ENCODE assay signal across 8 mouse cellular contexts in the genomic region with DNA sequence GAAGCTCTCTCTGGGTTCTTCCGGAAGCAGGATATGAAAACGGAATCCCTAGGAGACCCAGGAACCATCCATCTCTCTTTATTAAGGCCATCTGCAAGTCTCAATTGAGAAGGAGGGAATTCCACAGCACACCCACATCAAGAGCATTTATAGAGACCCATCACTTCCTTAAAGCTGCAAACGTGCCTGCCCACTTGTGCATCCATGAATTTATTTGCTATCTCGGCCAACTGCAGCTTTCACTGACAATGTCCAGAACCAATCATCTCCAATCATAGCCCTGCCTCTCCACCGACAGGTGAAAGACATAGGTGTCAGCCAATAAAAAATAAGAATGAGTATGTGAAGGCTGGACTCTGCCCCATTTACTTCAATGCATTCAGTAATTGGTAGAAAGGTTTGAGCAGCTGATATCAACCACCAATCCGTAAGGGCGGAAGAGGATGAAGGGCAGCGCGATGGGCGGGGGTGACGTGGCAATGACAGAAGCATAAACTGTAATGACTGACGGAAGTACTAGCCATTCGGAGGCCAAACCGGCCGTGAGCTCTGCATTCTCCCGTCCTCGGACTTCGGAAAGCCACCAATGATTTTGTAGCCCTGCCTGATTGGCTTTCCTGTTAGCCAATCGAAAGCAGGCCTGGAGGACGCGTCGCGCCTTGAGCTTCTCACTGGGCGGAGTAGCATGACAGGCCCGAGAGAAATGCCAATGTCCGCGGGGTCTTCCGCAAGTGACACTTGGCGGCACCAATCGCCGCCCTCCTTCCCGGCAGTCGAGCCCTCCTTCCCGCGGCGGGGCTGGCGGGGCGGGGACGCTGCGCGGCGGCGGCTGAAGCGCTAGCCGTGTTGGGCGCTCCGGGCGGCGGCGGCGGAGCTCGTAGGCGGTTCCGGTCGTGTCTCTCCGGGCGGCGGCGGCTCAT. TPM values are rescaled to one million over a fixed set of nuclear protein-coding genes. Genes with fewer than 3 reads are reported as not detected.
DNase-seq lines count a peak whose midpoint lies in the region; ATAC-seq and TF ChIP-seq lines count a peak whose summit lies in the region.

A gene (plus strand): TSS at position 919 of the 920 bp plus-strand sequence.

- TF ChIP-seq CTCF in E14TG2a.4 (conservative IDR thresholded peaks at IDR 0.05; ENCODE audit: low read length) = no peak
- no peak for TF ChIP-seq CTCF in heart, postnatal 0 days (IDR thresholded peaks at IDR 0.05; ENCODE audit: low read depth)
- no peak for TF ChIP-seq CTCF in testis, adult 2 months (IDR thresholded peaks at IDR 0.05; ENCODE audit: control insufficient read depth, insufficient read depth, insufficient replicate concordance, low read depth, low read length)

- H3K27ac ChIP-seq in forebrain, embryonic 12.5 days = peak within 1 kb of the TSS; percentile 83
- H3K27ac ChIP-seq in heart, postnatal 0 days (ENCODE audit: low read depth) = peak within 1 kb of the TSS; percentile 94
- peak within 1 kb of the TSS; percentile 92 for H3K27ac ChIP-seq in liver, embryonic 16.5 days (ENCODE audit: low read length)
- H3K27ac ChIP-seq in neural tube, embryonic 13.5 days (replicated peaks) = peak within 1 kb of the TSS; percentile 88
- H3K27ac ChIP-seq in testis, adult 2 months (ENCODE audit: control insufficient read depth, insufficient read depth, low read depth, low read length) = peak within 1 kb of the TSS; percentile 91

- H3K4me1 ChIP-seq in E14TG2a.4 (replicated peaks; ENCODE audit: low read depth, low read length) = peaks cover 14% of the 10 kb centered on the region
- peaks cover 18% of the 10 kb centered on the region for H3K4me1 ChIP-seq in forebrain, embryonic 12.5 days
- peaks cover 32% of the 10 kb centered on the region for H3K4me1 ChIP-seq in heart, postnatal 0 days (ENCODE audit: control insufficient read depth, insufficient read depth)
- peaks cover 19% of the 10 kb centered on the region for H3K4me1 ChIP-seq in liver, embryonic 16.5 days (ENCODE audit: control insufficient read depth, low read depth, low read length)
- peaks cover 31% of the 10 kb centered on the region for H3K4me1 ChIP-seq in neural tube, embryonic 13.5 days (replicated peaks)
- H3K4me1 ChIP-seq in testis, adult 2 months (ENCODE audit: control insufficient read depth, insufficient read depth, low read length) = peaks cover 14% of the 10 kb centered on the region

- peak within 1 kb of the TSS; percentile 90 for H3K4me3 ChIP-seq in E14TG2a.4 (replicated peaks; ENCODE audit: low read length)
- H3K4me3 ChIP-seq in forebrain, embryonic 12.5 days (replicated peaks) = peak within 1 kb of the TSS; percentile 90
- peak within 1 kb of the TSS; percentile 67 for H3K4me3 ChIP-seq in heart, postnatal 0 days (ENCODE audit: low read depth, low read length)
- H3K4me3 ChIP-seq in liver, embryonic 16.5 days (ENCODE audit: low read depth, low read length) = peak within 1 kb of the TSS; percentile 95
- H3K4me3 ChIP-seq in neural tube, embryonic 13.5 days = peak within 1 kb of the TSS; percentile 74
- H3K4me3 ChIP-seq in testis, adult 2 months (ENCODE audit: control insufficient read depth, low read depth, low read length) = peak within 1 kb of the TSS; percentile 76

- H3K9me3 ChIP-seq in E14TG2a.4 (ENCODE audit: low read length) = no peaks in the 10 kb centered on the region
- H3K9me3 ChIP-seq in forebrain, embryonic 12.5 days = no peaks in the 10 kb centered on the region
- no peaks in the 10 kb centered on the region for H3K9me3 ChIP-seq in heart, postnatal 0 days (replicated peaks; ENCODE audit: control insufficient read depth, low read length)
- no peaks in the 10 kb centered on the region for H3K9me3 ChIP-seq in liver, embryonic 16.5 days (replicated peaks; ENCODE audit: control insufficient read depth, low read length)
- no peaks in the 10 kb centered on the region for H3K9me3 ChIP-seq in neural tube, embryonic 13.5 days

- H3K4me2 ChIP-seq in forebrain, embryonic 12.5 days = peak within 1 kb of the TSS; percentile 95
- H3K4me2 ChIP-seq in heart, postnatal 0 days (ENCODE audit: low read depth, low read length) = peak within 1 kb of the TSS; percentile 87
- peak within 1 kb of the TSS; percentile 86 for H3K4me2 ChIP-seq in liver, embryonic 16.5 days (ENCODE audit: low read depth, low read length)
- H3K4me2 ChIP-seq in neural tube, embryonic 13.5 days = peak within 1 kb of the TSS; percentile 93

- no peak; the same call in none of the 2 replicates for TF ChIP-seq EP300 in heart, postnatal 0 days (IDR thresholded peaks at IDR 0.05; ENCODE audit: low read depth)

- H3K27me3 ChIP-seq in E14TG2a.4 (ENCODE audit: insufficient read depth, low read length) = no peaks in the 10 kb centered on the region
- no peaks in the 10 kb centered on the region for H3K27me3 ChIP-seq in forebrain, embryonic 12.5 days
- H3K27me3 ChIP-seq in heart, postnatal 0 days (ENCODE audit: control insufficient read depth, insufficient read depth, low read length) = no peaks in the 10 kb centered on the region
- no peaks in the 10 kb centered on the region for H3K27me3 ChIP-seq in liver, embryonic 16.5 days (ENCODE audit: control insufficient read depth, insufficient read depth, low read depth, low read length)
- H3K27me3 ChIP-seq in neural tube, embryonic 13.5 days = no peaks in the 10 kb centered on the region
- H3K27me3 ChIP-seq in testis, adult 2 months (ENCODE audit: control insufficient read depth, insufficient read depth, low read length) = no peaks in the 10 kb centered on the region

- H3K36me3 ChIP-seq in E14TG2a.4 (ENCODE audit: insufficient read depth, low read length) = peaks cover 21% of the 10 kb centered on the region
- no peaks in the 10 kb centered on the region for H3K36me3 ChIP-seq in forebrain, embryonic 12.5 days (replicated peaks)
- H3K36me3 ChIP-seq in heart, postnatal 0 days (replicated peaks; ENCODE audit: control insufficient read depth, insufficient read depth, low read length) = no peaks in the 10 kb centered on the region
- peaks cover 3% of the 10 kb centered on the region; the same call in 1 of the 2 replicates for H3K36me3 ChIP-seq in liver, embryonic 16.5 days (ENCODE audit: control insufficient read depth, insufficient read depth)
- H3K36me3 ChIP-seq in neural tube, embryonic 13.5 days = peaks cover under 1% of the 10 kb centered on the region; the same call in 1 of the 2 replicates
- H3K36me3 ChIP-seq in testis, adult 2 months (ENCODE audit: control insufficient read depth, insufficient read depth, low read length) = no peaks in the 10 kb centered on the region

- H3K9ac ChIP-seq in forebrain, embryonic 12.5 days = peak within 1 kb of the TSS; percentile 82
- H3K9ac ChIP-seq in heart, postnatal 0 days (replicated peaks; ENCODE audit: low read depth, low read length) = peak within 1 kb of the TSS; percentile 95
- peak within 1 kb of the TSS; percentile 94 for H3K9ac ChIP-seq in liver, embryonic 16.5 days (ENCODE audit: low read depth, low read length)
- H3K9ac ChIP-seq in neural tube, embryonic 13.5 days = peak within 1 kb of the TSS; percentile 88

- peak; percentile 57 for TF ChIP-seq POLR2A in testis, adult 2 months (IDR thresholded peaks at IDR 0.05; ENCODE audit: control insufficient read depth, low read depth, low read length)

- under 1% methylated on average over 52 of the region's 59 CpGs for WGBS in forebrain, embryonic 12.5 days
- WGBS in heart, postnatal 0 days = under 1% methylated on average over 59 of the region's 59 CpGs
- under 1% methylated on average over 59 of the region's 59 CpGs for WGBS in liver, embryonic 16.5 days (ENCODE audit: insufficient replicate concordance)
- WGBS in neural tube, embryonic 13.5 days = under 1% methylated on average over 59 of the region's 59 CpGs

- peak; percentile 100 for DNase-seq in c-Kit-positive CD71-positive TER-119-positive erythroid progenitor cells, embryonic 14.5 days (ENCODE audit: low spot score)
- peak; percentile 100 for DNase-seq in heart, postnatal 0 days (ENCODE audit: low spot score)
- peak; percentile 98 to 99 for DNase-seq in kidney, postnatal 4 days

- peak; percentile 98 for ATAC-seq in forebrain, embryonic 12.5 days (ENCODE audit: low FRiP score)
- peak; percentile 92 for ATAC-seq in heart, postnatal 0 days (ENCODE audit: insufficient read depth, low read depth)
- peak; percentile 91 for ATAC-seq in liver, embryonic 16.5 days (ENCODE audit: low read depth)
- ATAC-seq in neural tube, embryonic 13.5 days (ENCODE audit: low read depth) = peak; percentile 98

RNA-seq across cellular contexts. Expression of the gene that starts here (rescaled TPM):
- polyA plus RNA-seq in forebrain, embryonic 12.5 days (2016; fragmentation: Nextera tagmentation; extraction: Ambion mirVana) = 5.8 and 6.3 TPM in 2 replicates
- total RNA-seq in heart, postnatal 0 days (2014; rRNA removed; ENCODE audit: low replicate concordance) = 32.7 and 43.2 TPM in 2 replicates
- polyA plus RNA-seq in heart, postnatal 0 days (2015; fragmentation: Nextera tagmentation; extraction: Ambion mirVana) = 4.7 and 5.1 TPM in 2 replicates
- 1.7 TPM in 2 replicates for polyA plus RNA-seq in liver, embryonic 16.5 days (2015; fragmentation: Nextera tagmentation; extraction: Ambion mirVana)
- 4.5 and 4.7 TPM in 2 replicates for polyA plus RNA-seq in neural tube, embryonic 13.5 days (2015; fragmentation: Nextera tagmentation; extraction: Ambion mirVana)
- polyA plus RNA-seq in testis, adult 2 months (2012; rRNA removed) = 23.0 and 24.4 TPM in 2 replicates

Comparison
In these comparisons a context has a peak if more than half of its experiments do, and no peak if none do; other contexts are left out.
1. Peak in every context shown above with its lines: DNase-seq, ATAC-seq, H3K4me3 ChIP-seq and H3K27ac ChIP-seq.